Mouse (Mus musculus) bone marrow macrophage, adult 2 months (primary cell): ENCODE data around the gene Tbc1d24. TPM values are rescaled to one million over a fixed set of nuclear protein-coding genes. Genes with fewer than 3 reads are reported as not detected.

Experiments
- H3K27ac ChIP-seq: 2 replicates; pipeline ENCODE4 v1.5.1; 2012; ENCODE audit warnings: low read depth, low read length; ENCODE audit not compliant: insufficient read depth
- H3K4me1 ChIP-seq: 2 replicates; pipeline ENCODE4 v1.6.1; 2012; ENCODE audit warnings: low read length; ENCODE audit not compliant: control insufficient read depth, insufficient read depth
- H3K4me3 ChIP-seq: 2 replicates; pipeline ENCODE4 v1.5.1; 2012; ENCODE audit warnings: mild to moderate bottlenecking, low read length, moderate library complexity; ENCODE audit not compliant: insufficient read depth
- CTCF ChIP-seq: IDR thresholded peaks from 2 replicates; pipeline ENCODE4 v1.5.1; 2012; ENCODE audit warnings: low read depth, mild to moderate bottlenecking, low read length, moderate library complexity
- POLR2A ChIP-seq: IDR thresholded peaks from 2 replicates; pipeline ENCODE4 v1.6.1; 2012; ENCODE audit warnings: mild to moderate bottlenecking, low read depth, low read length, borderline replicate concordance
- polyA plus RNA-seq: library from polyadenylated mRNA; stranded (reverse); fragments of >200 nt; gene quantifications from 2 replicates; pipeline ENCODE4 v1.2.4, GENCODE M21; 2012; ENCODE audit not compliant: missing spikeins, insufficient read depth, insufficient read length

Gene Tbc1d24
- polyA plus RNA-seq, 1 experiment: 23.0 TPM

GRCm38 (mm10) chr17:24167891-24168505 is 37.4 kb downstream of the Tbc1d24 start:
- H3K27ac ChIP-seq: peak overlapping the region; percentile 98

GRCm38 (mm10) chr17:24167120-24167519 is 38.2 kb downstream of the Tbc1d24 start:
- Histone ChIP-seq H3K27ac (peak overlapping the region; percentile 98), H3K4me3 (peak overlapping the region; percentile 92), H3K4me1 (peaks cover 29% of the 10 kb centered on the region)
- TF ChIP-seq POLR2A (no peak), CTCF (no peak)

More at GRCm38 (mm10) chr17:24167891-24168505, 37.4 kb downstream of the Tbc1d24 start:
- Histone ChIP-seq H3K4me1 (peaks cover 29% of the 10 kb centered on the region), H3K4me3 (peak overlapping the region; percentile 92)
- TF ChIP-seq POLR2A (0 out of 2 replicates have a peak, but pooled peaks have one; percentile 6), CTCF (0 out of 2 replicates have a peak, but pooled peaks have one; percentile 4)

- Histone ChIP-seq H3K4me3 (peak overlapping the region; percentile 53), H3K4me1 (peaks cover 41% of the 10 kb centered on the region), H3K27ac (peak overlapping the region; percentile 95)
- TF ChIP-seq CTCF (no peak), POLR2A (no peak)
Observed at GRCm38 (mm10) chr17:24164566-24165259, 40.6 kb downstream of the Tbc1d24 start.

GRCm38 (mm10) chr17:24163176-24163962 is 42.0 kb downstream of the Tbc1d24 start, which contains the start of gene Amdhd2:
TSS of gene Amdhd2 (minus strand) at chr17:24163766.
- TF ChIP-seq POLR2A (no peak), CTCF (no peak)

GRCm38 (mm10) chr17:24162584-24163175 is 42.7 kb downstream of the Tbc1d24 start:
- Histone ChIP-seq H3K4me1 (peaks cover 55% of the 10 kb centered on the region), H3K4me3 (peak overlapping the region; percentile 66), H3K27ac (peak overlapping the region; percentile 92)
- 0 out of 2 replicates have a peak, but pooled peaks have one; percentile 38 for TF ChIP-seq POLR2A
- TF ChIP-seq CTCF: no peak

More at GRCm38 (mm10) chr17:24163176-24163962, 42.0 kb downstream of the Tbc1d24 start, which contains the start of gene Amdhd2:
- peaks cover 52% of the 10 kb centered on the region for H3K4me1 ChIP-seq
- H3K27ac ChIP-seq: peak within 1 kb of the TSS; percentile 95
- H3K4me3 ChIP-seq: peak within 1 kb of the TSS; percentile 66

- no peak overlapping the region for H3K27ac ChIP-seq
- no peak for TF ChIP-seq POLR2A
- TF ChIP-seq CTCF: no peak
- no peak overlapping the region for H3K4me3 ChIP-seq
- H3K4me1 ChIP-seq: peaks cover 52% of the 10 kb centered on the region
Observed at GRCm38 (mm10) chr17:24161466-24161865, 43.9 kb downstream of the Tbc1d24 start.

- H3K4me1 ChIP-seq: peaks cover 40% of the 10 kb centered on the region
- no peak overlapping the region for H3K4me3 ChIP-seq
- no peak overlapping the region for H3K27ac ChIP-seq
- TF ChIP-seq CTCF (no peak), POLR2A (no peak)
Observed at GRCm38 (mm10) chr17:24157526-24157925, 47.8 kb downstream of the Tbc1d24 start.

GRCm38 (mm10) chr17:24157121-24157520 is 48.2 kb downstream of the Tbc1d24 start:
- Histone ChIP-seq H3K4me1 (peaks cover 39% of the 10 kb centered on the region), H3K4me3 (no peak overlapping the region), H3K27ac (no peak overlapping the region)
- no peak for TF ChIP-seq CTCF
- TF ChIP-seq POLR2A: no peak

- peaks cover 35% of the 10 kb centered on the region for H3K4me1 ChIP-seq
- TF ChIP-seq POLR2A (no peak), CTCF (no peak)
- H3K4me3 ChIP-seq: no peak overlapping the region
- H3K27ac ChIP-seq: no peak overlapping the region
Observed at GRCm38 (mm10) chr17:24156394-24156793, 49.0 kb downstream of the Tbc1d24 start.
